Mouse (Mus musculus) c-Kit-positive CD71-positive TER-119-positive erythroid progenitor cells, embryonic 14.5 days (primary cell): Measurements from ENCODE around the gene Wnt5b.

Source experiments
- DNase-seq: peaks from one replicate; pipeline ENCODE4 v3.0.0-alpha.2; 2013; ENCODE audit warnings: low spot score

The Wnt5b gene

DNA sequence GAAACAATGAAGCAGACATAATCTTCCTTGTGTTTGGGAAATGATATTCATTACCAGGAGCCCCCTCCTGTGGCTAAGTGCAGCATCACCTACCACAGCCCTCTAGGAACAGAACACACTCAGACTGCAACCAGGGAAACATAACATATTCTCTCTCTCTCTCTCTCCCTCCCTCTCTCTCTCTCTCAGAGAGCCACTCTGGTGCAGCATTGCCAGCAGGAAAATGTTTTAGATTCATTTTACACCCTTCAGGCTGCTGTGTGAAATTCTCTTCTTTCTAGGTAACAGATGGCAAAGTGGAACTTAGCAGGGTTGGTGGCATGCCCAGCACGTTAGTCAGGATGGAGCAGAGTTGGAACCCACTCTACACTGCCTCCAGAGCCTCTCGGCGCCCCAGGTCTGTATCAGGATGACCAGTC lies 22.7 kb downstream of the Wnt5b start:
- DNase-seq, result no peak

DNA sequence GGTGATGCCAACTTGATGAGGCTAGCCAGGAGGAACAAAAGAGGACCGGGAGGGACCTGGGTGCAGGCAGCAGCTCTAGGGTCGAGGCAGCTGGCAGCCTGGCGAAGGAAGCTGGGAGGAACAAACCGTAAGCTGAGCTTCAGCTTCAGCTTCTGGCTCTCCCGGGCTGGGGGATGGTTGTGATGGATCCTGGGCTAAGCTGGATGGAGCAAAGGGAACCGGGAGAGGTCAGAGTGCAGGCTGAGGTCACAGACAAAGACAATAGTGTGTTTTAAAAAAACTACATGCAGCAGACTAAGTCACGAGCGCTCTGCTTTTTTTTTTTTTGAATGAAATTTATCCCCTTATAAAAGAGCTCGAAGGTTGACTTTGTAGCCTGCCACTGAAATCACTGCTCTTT lies 23.4 kb downstream of the Wnt5b start:
- no peak for DNase-seq

DNA sequence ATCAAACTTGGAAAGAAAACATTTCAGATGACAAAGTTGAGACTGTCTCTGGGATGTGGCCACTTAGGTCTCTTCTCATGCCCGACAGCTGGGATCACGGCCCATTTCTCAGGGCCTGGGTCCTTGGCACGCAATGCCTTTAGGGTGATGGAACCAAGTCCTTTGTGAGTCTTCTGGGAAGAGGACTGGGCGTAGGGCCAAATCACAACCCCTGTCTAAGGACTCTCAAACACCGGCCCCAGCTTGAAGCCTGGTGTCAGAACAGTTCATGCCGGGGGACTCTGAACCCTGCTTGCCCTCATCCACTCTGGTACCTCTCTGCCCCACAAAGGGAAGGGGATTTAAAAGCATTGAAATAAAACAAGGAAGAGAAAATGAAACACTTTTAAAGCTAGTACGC lies 30.1 kb downstream of the Wnt5b start:
- DNase-seq, result no peak

DNA sequence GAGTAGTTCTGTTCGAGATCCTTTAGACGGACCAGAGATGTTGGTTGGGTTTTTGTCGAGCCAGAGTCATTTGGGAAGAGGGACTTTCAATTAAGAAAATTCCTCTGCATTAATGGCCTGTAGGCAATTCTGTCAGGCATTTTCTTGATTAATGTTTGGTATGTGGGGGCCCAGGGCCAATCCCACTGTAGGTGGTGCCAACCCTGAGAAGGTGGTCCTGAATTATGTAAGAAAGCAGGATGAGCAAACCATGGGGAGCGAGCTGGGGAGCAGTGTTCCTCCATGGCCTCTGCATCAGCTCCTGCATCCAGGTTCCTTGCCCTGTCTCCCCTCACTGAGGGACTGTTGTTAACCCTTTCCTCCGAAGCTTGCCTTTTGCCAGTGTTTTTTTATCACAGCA lies 30.7 kb downstream of the Wnt5b start:
- no peak for DNase-seq

DNA sequence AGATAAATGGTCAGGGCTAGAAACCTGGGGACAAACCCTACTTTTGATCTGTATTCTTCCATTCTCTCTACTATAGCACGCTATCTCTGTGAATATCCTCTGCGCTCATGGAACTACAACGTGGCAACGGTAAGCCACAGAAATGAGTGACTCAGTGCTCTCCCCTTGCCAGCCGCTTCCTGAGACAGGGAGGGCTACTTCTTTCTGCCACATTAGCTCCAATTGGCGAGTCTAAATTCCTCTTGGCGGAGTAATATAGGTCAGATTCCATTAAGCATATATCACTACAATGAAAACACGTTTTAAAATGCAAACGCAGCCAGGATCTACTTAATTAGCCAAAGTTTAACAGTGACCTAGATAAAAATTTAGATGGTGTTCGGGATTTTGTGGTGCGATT lies 31.4 kb downstream of the Wnt5b start:
- no peak for DNase-seq

DNA sequence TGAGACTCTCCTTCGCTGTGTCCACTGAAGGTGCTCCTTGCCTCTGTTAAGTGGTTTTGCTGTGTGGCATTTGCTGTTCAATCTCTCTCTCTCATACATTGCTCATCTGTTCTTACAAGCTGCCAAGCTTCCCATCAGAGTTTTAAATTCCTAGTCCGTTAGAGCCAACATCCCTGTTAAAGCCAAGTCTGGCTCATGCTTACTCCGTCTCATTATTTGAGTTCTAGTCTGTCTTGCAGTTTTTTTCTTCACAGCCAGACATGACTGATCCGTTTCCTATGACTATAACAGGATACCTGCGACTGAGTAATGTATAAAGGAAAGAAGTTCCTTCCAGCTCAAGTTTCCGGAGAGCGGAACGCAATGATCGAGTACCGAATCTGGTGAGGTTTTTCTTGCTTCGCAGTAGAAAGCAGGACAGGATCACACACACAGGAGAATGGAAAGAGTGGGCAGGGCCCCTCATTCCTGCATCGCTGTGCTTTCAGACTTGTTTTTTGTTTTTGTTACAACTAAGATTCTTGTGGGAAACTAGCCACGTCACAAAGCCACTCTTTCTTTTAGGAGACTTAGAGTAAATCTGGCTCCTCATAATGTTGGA lies 34.6 kb downstream of the Wnt5b start:
- no peak for DNase-seq

DNA sequence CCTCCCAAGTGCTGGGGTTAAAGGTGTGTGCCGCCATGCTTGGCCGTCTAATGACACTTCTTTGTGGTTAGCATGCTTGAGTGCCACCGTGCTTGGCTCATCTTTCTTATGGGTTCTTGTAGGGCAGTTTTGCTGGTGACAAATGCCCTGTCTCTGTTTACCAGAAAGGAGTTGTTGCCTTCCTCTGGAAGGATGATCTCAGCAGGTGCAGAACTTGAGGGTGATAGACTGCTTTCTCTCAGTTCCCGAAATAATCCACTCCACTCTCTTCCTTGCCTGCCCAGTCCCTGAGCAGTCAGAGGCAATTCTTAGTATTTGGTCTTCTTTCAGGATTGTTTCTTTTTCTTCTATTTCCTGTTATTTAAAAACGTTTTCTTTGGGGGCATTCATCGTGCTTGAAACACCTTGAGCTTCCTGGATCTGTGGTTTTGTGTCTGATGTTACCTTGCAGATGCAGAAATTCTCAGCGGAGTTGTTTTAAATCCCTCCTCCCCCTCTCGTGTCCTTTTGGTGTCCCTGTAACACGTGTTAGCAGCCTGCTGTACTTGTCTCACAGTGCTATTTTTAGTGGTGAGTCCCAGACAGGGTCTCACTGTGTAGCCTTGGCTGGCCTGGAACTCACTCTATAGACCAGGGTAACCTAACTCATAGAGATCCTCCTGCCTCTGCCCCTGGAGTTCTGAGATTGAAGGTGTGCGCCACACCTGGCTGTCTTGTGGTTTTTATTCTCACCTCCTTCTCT lies 35.3 kb downstream of the Wnt5b start:
- no peak for DNase-seq

DNA sequence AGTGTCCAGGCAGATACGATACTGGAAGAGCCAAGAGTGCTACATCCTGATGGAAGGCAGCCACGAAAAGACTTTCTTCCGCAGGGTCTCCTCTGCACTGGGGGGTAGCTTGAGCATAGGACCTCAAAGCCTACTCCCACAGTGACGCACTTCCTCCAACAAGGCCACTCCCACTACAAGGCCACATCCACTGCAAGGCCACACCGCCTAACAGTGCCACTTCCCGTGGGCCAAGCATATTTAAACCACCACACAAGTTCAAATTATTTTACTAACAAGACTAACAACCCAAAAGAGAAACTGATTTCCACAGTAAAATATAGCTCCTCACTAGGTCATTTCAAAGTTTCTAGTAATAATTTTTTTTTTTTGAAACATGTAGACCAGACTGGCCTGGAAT lies 35.9 kb downstream of the Wnt5b start:
- no peak for DNase-seq

DNA sequence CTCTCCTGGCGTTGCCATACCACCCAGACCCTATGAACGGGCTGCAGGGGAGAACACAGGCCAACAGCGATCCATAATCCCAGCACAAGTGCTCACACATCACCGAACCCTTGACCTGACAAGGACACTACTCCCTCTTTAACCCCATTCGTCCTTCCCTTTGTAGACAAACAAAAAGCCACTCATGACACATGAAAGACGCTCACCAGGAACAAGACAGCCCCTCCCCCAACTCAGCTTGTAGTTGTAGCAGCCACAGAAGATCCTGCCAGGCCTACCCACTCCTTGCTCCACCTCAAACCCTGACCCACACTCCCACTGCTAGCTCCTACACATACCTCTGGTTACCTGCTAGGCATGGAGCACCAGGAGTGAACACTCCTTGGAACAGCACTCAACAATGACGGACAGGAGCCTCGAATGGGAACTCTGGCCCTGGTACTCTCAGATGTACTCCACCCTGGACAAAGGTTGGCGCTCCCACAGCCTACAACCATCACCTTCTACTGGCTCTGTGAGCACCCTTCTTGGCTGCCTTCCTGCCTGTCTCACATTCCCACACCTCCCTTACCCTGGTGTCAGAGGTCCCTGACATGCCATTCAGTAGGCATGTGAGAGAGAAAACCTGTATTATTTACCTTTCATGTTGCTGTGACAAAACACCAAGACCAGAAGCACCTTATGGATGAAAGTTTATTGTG lies 38.5 kb downstream of the Wnt5b start:
- no peak for DNase-seq

DNA sequence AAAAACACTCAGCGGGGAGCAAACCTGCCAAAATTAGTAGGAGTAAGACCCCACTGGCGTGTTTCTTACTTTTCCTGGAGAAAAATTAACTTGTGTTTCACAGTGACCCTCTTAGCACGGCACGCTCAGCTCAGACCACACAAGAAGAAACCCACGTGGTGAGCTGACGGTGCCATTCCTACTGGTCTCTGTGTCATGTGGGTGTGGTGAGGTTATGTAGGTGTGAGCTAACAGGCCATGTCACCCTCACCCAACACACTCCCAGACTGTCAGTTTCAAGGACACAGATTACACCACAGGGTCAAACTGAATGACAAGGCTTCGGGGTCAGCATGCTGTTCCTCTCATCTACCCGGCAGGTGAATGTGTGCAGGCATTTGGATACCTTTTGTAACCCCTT lies 39.4 kb downstream of the Wnt5b start:
- DNase-seq, result no peak

DNA sequence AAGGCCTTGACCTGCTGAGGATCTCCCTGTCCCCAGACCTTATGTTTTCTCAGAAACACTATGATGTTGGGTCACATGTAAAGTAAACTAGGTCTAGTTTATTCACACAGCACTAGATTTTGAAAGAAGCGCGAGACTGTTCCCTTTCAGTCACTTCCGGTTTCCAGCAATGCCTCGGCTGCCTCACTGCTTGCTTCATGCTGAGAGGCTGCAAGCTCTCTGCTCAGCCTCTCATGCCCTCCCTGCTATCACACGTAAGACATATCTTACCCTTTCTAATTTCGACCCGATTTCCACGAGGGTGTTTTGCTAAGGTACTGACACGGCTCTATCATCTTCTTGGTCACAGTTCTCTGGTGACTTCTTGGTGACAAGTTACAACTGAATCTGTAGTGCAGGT lies 42.1 kb downstream of the Wnt5b start:
- no peak for DNase-seq

DNA sequence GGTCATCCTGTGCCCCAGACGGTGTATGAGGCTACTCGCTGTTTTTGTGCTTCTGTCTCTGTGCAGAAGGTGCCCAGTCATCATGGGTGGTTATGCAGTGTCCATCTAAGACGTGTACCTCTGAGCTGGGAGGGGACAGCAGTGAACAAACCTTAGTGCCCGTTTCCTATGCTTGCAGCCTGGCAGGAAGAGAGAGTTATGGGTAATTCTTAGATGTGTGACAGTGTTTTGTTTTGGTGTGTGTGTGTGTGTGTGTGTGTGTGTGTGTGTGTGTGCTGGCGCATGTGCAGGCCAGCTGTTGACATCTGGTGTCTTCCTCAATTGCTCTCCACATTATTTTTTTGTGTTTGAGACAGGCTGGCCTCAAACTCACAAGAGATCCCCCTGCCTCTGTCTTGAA lies 44.1 kb downstream of the Wnt5b start:
- DNase-seq, result no peak

DNA sequence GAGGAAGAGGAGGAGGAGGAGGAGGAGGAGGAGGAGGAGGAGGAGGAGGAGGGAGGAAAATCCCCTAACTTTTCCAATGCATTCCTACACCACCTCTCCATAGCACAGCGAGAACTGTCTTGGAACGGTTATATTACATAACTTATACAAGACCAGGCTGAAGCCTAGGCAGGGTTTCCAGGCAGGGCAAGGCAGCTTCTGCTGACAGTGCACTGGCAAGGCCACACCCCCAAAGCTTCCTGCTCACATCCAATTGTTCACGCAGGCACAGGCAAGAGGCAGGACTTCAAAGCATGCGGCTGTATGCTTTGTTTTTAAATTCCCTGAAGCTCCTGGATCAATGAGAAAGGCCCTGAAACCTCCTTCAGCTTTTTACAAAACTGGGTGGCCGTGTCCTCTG lies 44.9 kb downstream of the Wnt5b start:
- no peak for DNase-seq

DNA sequence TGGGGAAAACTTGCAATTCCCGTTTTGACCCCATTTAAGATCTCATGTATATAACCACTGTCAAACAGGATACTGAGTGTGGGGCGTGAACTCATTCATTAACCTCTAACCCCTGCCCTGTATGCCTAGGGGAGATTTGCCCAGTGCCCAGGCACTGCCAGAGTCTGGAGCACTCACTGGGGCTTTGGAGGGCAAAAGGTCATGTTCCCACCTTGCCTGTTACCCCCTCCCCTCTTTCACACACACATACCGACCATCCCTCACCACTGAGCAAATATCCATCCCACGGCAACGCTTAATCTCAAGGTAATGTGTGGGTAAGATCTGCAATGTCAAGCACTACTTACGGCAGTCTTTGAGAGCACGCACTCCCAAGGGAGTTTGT lies 51.5 kb downstream of the Wnt5b start:
- no peak for DNase-seq

DNA sequence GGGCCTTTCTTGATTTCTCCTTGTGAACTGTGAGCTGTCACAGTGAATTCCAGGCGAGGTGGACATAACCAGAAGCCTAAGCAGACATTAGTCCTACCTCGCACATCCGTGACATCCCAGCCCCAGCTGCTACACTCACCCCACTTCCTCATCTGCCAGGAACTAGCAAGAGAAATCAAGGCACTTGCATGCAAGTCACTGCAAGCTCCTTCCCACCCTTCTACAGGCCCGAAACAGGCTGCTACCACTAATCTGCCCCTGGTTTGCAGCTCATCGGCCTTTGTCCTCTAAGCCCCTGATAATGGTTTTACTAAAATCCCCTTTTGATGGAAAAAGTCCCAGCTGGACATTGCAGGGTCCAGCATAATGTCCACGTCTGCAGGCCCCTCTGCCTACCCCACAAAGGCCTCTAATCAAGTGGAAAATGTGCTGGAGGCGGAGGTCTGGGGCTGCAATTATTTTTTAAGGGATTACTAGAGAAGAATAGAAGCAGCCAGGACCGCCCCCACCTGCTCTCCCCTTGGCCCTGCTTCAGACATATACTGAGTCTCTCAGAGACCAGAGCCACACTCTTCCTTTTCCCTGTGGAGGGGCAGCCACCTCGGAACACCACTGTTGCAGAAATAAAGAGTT lies 52.0 kb downstream of the Wnt5b start:
- no peak for DNase-seq

DNA sequence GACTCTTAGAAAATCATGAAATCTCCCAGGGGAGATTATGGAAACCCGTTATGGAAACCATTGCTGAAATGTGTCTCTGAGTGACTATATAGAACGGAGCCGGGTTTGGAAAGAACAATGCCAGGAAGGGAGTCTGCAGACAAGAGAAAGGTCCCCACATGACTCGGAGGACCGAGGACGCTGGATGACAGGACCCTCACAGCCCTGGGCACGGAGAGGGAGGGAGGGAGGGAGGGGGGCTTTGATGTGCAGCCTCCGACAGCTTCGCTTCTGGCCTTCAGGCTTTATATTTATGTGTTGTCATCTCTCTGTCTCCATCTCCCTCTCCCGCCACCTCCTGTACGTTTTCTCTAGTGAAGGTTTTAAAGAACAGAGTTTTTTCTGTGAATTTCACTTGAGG lies 53.1 kb downstream of the Wnt5b start:
- no peak for DNase-seq

DNA sequence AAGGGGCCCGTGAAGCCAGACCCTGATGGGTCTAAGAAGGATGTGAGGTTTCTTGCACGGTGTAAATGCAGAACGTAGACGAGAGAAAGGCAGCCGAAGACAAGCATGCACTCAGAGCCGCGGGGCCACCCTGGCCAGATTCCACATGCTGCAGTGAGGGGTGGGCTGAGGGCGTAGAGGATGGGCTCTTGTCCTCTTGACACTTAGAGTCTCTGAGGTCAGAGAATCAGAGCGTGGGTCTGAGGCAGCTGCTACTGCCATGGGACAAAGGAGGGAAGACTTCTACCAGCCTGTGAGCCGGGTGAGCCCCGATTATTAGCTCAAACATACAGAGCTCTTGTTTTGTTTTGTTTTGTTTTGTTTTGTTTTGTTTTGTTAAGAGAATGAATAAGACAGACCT lies 53.6 kb downstream of the Wnt5b start:
- no peak for DNase-seq

DNA sequence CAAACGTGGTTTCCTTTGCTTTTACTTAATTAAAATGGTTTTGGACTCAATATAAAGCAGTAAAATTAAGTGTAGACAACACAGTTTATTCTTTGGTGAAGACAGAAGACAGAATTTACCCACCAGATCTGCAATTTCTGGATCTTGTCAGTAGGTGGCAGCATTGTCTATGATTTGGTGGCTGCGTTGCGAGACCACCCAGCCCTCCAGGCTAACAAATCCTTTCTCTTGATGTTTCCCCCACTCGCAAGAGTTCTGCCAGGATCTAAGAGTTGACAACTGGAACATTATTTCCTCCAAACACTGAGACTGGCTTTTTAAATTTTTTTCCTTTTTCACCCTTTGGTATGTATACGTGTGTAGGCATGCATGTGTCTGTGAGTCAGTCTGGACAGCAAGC lies 54.4 kb downstream of the Wnt5b start:
- DNase-seq, result no peak

DNA sequence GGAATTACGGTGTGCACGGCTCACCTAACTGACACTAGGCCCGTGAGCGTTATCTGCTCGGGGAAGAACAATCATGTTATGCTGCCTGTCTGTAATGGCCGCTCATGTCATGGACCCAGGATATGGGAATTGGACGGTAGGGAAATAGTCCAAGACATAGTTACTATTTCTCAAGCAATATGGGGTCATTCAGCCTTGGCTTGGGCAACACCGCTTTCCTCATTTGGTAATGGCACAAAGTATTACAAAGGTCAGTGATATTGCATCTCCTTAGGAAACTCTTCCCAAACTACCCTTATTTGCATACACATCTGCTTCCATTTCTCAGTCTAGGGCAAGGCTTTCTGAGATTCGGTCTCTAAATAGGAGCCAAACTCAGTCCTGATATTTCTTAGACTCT lies 56.5 kb downstream of the Wnt5b start:
- DNase-seq, result no peak

DNA sequence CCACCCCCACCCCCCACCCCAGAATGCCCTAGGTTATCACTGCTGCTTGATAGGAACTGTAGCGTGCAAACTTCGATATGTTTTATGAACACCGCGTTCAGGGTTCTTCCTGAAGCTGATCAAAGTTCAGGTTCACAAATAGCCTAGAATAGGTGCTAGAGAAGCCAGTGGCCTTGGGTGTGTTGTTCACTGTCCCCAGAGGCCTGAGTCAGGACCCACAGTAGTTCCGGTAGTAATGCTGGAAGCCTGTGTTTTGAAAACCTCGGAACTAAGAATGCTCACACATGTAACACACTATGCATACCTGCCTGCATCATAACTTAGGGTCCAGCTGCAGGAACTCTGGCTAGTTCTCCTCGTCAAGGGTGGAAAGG lies 57.1 kb downstream of the Wnt5b start:
- no peak for DNase-seq

DNA sequence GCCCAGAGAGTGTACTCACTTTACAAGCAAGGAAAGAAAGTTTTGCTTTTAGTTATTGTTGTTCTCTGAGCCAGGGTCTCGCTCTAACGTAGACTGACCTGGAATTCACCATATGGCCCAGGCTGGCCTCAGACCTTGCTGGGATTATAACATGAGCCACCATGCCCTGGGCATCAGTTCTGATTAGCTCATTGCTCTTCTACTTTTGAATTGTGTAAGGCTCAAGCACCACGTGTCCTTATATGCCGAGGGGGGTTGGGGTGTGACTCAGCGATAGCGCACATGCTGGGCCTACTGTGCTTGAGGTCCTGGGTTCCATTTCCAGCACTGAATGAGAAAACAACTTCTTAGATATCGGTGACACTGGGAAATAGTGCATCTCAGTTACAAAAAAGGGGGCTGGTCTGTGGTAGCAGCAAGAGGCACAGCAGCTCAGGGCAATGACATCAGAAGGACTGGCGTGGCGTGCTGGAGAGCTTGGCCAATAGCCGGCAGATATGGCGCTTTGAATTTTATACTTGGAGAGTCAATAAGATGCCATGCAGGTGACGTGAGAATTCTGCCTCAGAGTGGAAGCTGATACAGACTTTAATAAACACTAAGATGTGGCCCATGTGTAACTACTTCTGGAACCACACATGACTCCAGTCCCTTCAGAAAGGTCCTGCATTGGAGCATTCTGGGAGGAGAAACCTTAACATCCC lies 57.6 kb downstream of the Wnt5b start:
- no peak for DNase-seq

DNA sequence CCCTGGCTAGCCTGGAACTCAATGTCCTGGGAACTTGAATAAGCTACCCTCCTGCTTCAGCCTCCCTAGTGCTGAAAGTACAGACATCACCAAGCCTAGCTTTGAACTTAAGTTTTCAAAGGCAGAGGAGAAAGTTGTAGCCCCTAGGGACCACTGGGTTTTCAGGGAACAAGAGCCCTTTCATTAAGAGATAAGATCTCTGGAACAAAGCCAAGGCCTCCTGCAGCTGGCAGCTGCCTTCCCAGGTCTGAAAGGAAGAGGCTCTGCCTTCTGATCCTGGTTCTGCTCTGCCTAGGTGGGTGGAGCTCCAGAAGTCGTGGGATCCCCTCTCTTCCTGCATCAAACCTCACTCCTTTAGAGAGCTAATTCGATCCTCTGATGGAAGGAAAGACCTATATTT lies 58.7 kb downstream of the Wnt5b start:
- no peak for DNase-seq
